Mouse (Mus musculus) CH12.LX (cell line): Measurements from ENCODE around the gene Mgarp.

Source experiments
- ELF1 ChIP-seq: IDR thresholded peaks from 2 replicates; pipeline ENCODE4 v1.6.1; 2014; ENCODE audit warnings: low read depth, mild to moderate bottlenecking, inconsistent platforms, low read length, improper control_type of control experiment
- EP300 ChIP-seq: IDR thresholded peaks from 2 replicates; pipeline ENCODE4 v1.6.1; 2011; ENCODE audit warnings: low read length, improper control_type of control experiment
- ETS1 ChIP-seq: conservative IDR thresholded peaks from 2 replicates; pipeline ENCODE4 v1.6.1; 2012; ENCODE audit warnings: low read depth, mild to moderate bottlenecking, inconsistent platforms, low read length, improper control_type of control experiment, moderate library complexity
- KAT2A ChIP-seq: IDR thresholded peaks from 2 replicates; pipeline ENCODE4 v1.6.1; 2012; ENCODE audit warnings: low read length, improper control_type of control experiment, inconsistent platforms; ENCODE audit not compliant: insufficient replicate concordance
- MAZ ChIP-seq: IDR thresholded peaks from 2 replicates; pipeline ENCODE4 v1.6.1; 2012; ENCODE audit warnings: low read depth, mild to moderate bottlenecking, inconsistent platforms, low read length, improper control_type of control experiment, moderate library complexity
- NRF1 ChIP-seq: IDR thresholded peaks from 2 replicates; pipeline ENCODE4 v1.6.1; 2014; ENCODE audit warnings: low read depth, mild to moderate bottlenecking, inconsistent platforms, low read length, improper control_type of control experiment, moderate library complexity
- RAD21 ChIP-seq: IDR thresholded peaks from 2 replicates; pipeline ENCODE4 v1.6.1; 2011; ENCODE audit warnings: low read depth, mild to moderate bottlenecking, low read length, improper control_type of control experiment, moderate library complexity
- SMC3 ChIP-seq: IDR thresholded peaks from 2 replicates; pipeline ENCODE4 v1.6.1; 2011; ENCODE audit warnings: low read depth, low read length, improper control_type of control experiment

- TF ChIP-seq EP300 (no peak), RAD21 (no peak), SMC3 (no peak), ELF1 (peak; percentile 72), NRF1 (peak; percentile 92), KAT2A (peak; percentile 94; the same call in 1 of the 2 replicates), MAZ (peak; percentile 68), ETS1 (no peak; the same call in 1 of the 2 replicates)
Measured at GRCm38 (mm10) chr3:51415098-51416072, 18.8 kb upstream of the Mgarp start, which contains the start of gene Naa15.
